Mouse (Mus musculus): Measurements from ENCODE around the gene Slain2. TPM values are rescaled to one million over a fixed set of nuclear protein-coding genes. Genes with fewer than 3 reads are reported as not detected.

Gene Slain2
- polyA plus RNA-seq, 1 experiment from 2014 or later, result 7.8 TPM

DNA sequence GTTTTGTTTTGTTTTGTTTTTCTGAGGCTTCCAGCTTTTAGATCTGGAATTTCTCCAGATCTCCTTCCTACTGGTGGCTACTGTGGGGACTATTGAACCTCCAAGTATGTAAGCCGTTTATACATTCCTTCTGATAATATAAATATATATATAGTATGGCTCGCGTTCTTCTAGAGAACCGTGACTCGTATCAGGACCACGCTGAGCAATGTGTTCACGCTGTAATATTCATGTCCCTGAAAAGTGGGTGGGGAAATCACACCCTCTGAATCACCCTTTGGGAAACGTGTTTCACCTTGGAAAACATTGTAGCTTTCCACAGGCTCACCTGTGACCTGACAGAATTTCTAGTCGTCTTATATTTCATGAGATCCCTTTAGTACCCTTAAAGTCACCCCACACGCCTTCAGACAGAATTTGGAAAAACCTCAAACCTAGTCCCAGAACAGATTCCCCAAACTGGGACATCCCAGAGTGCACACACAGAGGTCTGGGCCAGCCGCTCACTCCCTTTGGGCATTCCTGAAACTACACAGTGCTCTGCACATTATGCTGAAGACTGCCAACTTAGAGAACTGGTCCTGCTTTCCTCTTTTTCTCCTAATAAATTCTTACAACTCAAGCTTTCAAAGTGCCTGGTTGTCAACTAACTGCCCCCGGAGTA lies 32.2 kb upstream of the Slain2 start:
- no peaks in the 10 kb centered on the region for H3K9me3 ChIP-seq (ENCODE audit: control insufficient read depth, low read length)
- H3K36me3 ChIP-seq (ENCODE audit: control insufficient read depth, insufficient read depth, low read length), result no peaks in the 10 kb centered on the region
- 55% methylated on average over 12 of the region's 12 CpGs for WGBS
- no peaks in the 10 kb centered on the region for H3K4me1 ChIP-seq (ENCODE audit: control insufficient read depth, insufficient read depth, low read length)
- no peak overlapping the region for H3K4me3 ChIP-seq (ENCODE audit: low read length)
- H3K27me3 ChIP-seq (replicated peaks; ENCODE audit: control insufficient read depth, insufficient read depth, low read length), result no peaks in the 10 kb centered on the region
- H3K27ac ChIP-seq (ENCODE audit: low read length), result no peak overlapping the region
- H3K9ac ChIP-seq (ENCODE audit: low read depth, low read length), result no peak overlapping the region
- no peak overlapping the region for H3K4me2 ChIP-seq (ENCODE audit: low read depth, low read length)
- ATAC-seq, result 0 out of 2 replicates have a peak, but pooled peaks have one; percentile 20

DNA sequence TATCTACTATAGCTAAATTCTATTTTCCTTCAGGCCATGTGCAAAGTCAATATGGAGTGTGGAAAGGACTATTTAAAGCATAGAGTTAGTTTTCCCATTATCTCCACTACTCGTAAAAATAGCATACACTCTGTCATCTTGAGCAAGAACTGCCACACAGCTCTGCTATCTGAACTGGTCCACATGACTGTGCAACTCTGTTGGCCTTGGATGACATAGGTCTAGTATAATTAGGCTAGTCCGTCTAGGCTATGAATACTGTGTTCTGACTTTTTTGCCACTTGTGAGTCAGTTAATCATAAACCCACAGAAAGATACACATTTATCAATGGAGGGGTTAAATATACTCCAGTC lies 31.7 kb upstream of the Slain2 start:
- no peaks in the 10 kb centered on the region for H3K4me1 ChIP-seq (ENCODE audit: control insufficient read depth, insufficient read depth, low read length)
- no peaks in the 10 kb centered on the region for H3K36me3 ChIP-seq (ENCODE audit: control insufficient read depth, insufficient read depth, low read length)
- H3K27ac ChIP-seq (ENCODE audit: low read length), result no peak overlapping the region
- ATAC-seq, result peak; percentile 82
- no peaks in the 10 kb centered on the region for H3K9me3 ChIP-seq (ENCODE audit: control insufficient read depth, low read length)
- WGBS, result 57% methylated on average over 2 of the region's 2 CpGs
- no peaks in the 10 kb centered on the region for H3K27me3 ChIP-seq (replicated peaks; ENCODE audit: control insufficient read depth, insufficient read depth, low read length)
- H3K9ac ChIP-seq (ENCODE audit: low read depth, low read length), result no peak overlapping the region
- no peak overlapping the region for H3K4me3 ChIP-seq (ENCODE audit: low read length)
- no peak overlapping the region for H3K4me2 ChIP-seq (ENCODE audit: low read depth, low read length)

DNA sequence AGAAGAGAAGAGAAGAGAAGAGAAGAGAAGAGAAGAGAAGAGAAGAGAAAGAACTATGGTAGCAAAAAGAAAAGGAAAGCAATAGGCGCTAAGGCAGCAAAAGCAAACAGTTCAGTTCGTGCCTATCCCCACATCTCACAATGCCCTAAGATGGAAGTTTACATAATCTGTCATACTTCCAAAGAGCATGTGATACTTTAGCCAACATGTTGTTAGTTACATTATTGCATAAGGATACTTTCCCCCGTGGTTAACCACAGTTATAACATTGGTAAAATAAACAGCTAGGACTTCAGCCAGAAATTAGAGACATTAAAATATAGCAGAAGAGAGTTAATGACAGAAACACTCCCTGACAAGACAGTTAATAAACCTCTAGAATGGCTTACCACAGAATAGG lies 30.4 kb upstream of the Slain2 start:
- 57% methylated on average over 3 of the region's 3 CpGs for WGBS

DNA sequence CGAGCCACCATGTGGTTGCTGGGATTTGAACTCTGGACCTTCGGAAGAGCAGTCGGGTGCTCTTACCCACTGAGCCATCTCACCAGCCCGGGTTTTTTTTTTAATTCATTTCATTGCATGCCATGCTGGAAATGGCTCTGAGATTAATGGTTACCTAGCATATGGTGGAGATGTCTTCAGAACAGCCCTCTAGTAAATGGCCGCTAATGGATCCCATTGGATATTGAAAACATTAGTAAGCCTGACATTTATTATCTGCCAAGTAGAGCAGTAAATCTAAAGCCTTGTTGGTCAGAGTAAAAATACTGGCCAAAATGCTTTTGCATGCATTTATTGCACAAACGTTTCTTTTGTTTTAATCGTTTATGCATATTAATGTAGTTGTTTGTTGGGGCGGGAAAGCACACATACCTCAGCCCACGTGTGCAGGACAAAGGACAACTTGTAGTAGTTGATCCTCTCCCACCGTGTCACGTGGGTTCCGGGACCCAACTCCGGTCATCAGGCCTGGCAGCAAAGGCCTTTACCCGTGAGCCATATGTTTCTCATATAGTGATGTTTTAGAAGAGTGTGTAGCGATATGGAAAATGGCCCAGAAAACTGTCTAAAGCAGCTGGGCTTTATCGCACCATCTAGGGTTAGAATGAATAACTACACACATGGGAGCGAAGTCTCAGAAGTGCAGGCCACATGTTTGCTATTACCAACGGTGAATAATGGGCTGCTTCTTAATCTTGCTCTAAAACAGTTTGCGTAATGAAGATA lies 27.5 kb upstream of the Slain2 start:
- H3K9ac ChIP-seq (ENCODE audit: low read depth, low read length), result no peak overlapping the region
- 0 out of 2 replicates have a peak, but pooled peaks cover under 1% of the 10 kb centered on the region for H3K4me1 ChIP-seq (ENCODE audit: control insufficient read depth, insufficient read depth, low read length)
- H3K4me3 ChIP-seq (ENCODE audit: low read length), result no peak overlapping the region
- no peaks in the 10 kb centered on the region for H3K27me3 ChIP-seq (replicated peaks; ENCODE audit: control insufficient read depth, insufficient read depth, low read length)
- H3K4me2 ChIP-seq (ENCODE audit: low read depth, low read length), result no peak overlapping the region
- no peak for ATAC-seq
- no peaks in the 10 kb centered on the region for H3K36me3 ChIP-seq (ENCODE audit: control insufficient read depth, insufficient read depth, low read length)
- no peaks in the 10 kb centered on the region for H3K9me3 ChIP-seq (ENCODE audit: control insufficient read depth, low read length)
- no peak overlapping the region for H3K27ac ChIP-seq (ENCODE audit: low read length)
- WGBS, result 72% methylated on average over 18 of the region's 19 CpGs

More for the DNA sequence above, 30.4 kb upstream of the Slain2 start:
- H3K9me3 ChIP-seq (ENCODE audit: control insufficient read depth, low read length), result no peaks in the 10 kb centered on the region
- no peaks in the 10 kb centered on the region for H3K4me1 ChIP-seq (ENCODE audit: control insufficient read depth, insufficient read depth, low read length)
- no peak overlapping the region for H3K4me3 ChIP-seq (ENCODE audit: low read length)
- no peaks in the 10 kb centered on the region for H3K27me3 ChIP-seq (replicated peaks; ENCODE audit: control insufficient read depth, insufficient read depth, low read length)
- ATAC-seq, result no peak
- H3K27ac ChIP-seq (ENCODE audit: low read length), result no peak overlapping the region
- H3K9ac ChIP-seq (ENCODE audit: low read depth, low read length), result no peak overlapping the region
- no peaks in the 10 kb centered on the region for H3K36me3 ChIP-seq (ENCODE audit: control insufficient read depth, insufficient read depth, low read length)
- no peak overlapping the region for H3K4me2 ChIP-seq (ENCODE audit: low read depth, low read length)

DNA sequence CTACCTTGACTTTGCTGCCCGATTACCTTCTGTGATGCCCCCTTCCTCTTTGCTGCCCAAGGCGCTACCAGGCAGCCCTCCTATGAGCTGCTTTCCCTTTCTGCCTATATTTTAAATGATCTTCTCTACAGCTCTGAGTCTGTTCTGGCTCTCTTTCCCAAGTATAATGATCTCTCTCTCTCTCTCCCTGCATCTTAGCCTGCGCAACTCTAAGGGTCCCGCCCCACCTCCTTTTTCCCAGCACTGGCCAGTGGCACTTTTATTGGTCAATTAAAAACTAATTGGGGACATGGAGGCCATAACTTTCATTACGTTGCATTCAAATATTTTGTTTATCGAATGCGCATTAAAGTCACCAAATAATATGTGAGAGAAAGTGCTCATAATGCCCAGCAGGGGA lies 25.8 kb upstream of the Slain2 start:
- Histone ChIP-seq H3K27me3 (replicated peaks; ENCODE audit: control insufficient read depth, insufficient read depth, low read length) (no peaks in the 10 kb centered on the region), H3K36me3 (ENCODE audit: control insufficient read depth, insufficient read depth, low read length) (no peaks in the 10 kb centered on the region), H3K9ac (ENCODE audit: low read depth, low read length) (no peak overlapping the region), H3K4me3 (ENCODE audit: low read length) (no peak overlapping the region), H3K4me1 (ENCODE audit: control insufficient read depth, insufficient read depth, low read length) (0 out of 2 replicates have a peak, but pooled peaks cover 2% of the 10 kb centered on the region), H3K9me3 (ENCODE audit: control insufficient read depth, low read length) (no peaks in the 10 kb centered on the region), H3K27ac (ENCODE audit: low read length) (no peak overlapping the region), H3K4me2 (ENCODE audit: low read depth, low read length) (no peak overlapping the region)
- WGBS, result 84% methylated on average over 7 of the region's 7 CpGs
- ATAC-seq, result no peak

DNA sequence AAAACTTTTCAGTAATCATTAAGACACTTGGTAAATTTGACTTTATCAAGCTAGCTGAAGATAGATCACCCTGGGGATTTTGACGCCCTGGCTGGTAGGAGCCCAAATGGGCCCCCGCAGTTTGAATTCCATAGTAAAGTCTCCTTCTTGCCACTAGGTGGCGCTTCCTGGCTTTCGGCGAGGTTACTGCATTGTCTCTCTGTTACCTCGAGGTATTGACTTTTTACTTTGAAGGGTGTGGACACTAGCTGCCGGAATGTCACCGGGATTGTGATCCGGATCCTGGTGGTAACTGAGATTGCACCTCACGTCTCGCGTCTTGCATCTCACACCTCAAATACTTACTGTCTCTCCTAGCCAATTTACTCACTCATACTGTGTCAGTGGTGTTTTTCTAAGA lies 22.6 kb upstream of the Slain2 start:
- 3% methylated on average over 12 of the region's 12 CpGs for WGBS
- no peak overlapping the region for H3K9ac ChIP-seq (ENCODE audit: low read depth, low read length)
- no peaks in the 10 kb centered on the region for H3K9me3 ChIP-seq (ENCODE audit: control insufficient read depth, low read length)
- H3K36me3 ChIP-seq (ENCODE audit: control insufficient read depth, insufficient read depth, low read length), result no peaks in the 10 kb centered on the region
- H3K27ac ChIP-seq (ENCODE audit: low read length), result no peak overlapping the region
- ATAC-seq, result peak; percentile 64
- H3K27me3 ChIP-seq (replicated peaks; ENCODE audit: control insufficient read depth, insufficient read depth, low read length), result no peaks in the 10 kb centered on the region
- no peak overlapping the region; the same call in 1 of the 2 replicates for H3K4me2 ChIP-seq (ENCODE audit: low read depth, low read length)
- H3K4me1 ChIP-seq (ENCODE audit: control insufficient read depth, insufficient read depth, low read length), result 0 out of 2 replicates have a peak, but pooled peaks cover 2% of the 10 kb centered on the region
- H3K4me3 ChIP-seq (ENCODE audit: low read length), result no peak overlapping the region

DNA sequence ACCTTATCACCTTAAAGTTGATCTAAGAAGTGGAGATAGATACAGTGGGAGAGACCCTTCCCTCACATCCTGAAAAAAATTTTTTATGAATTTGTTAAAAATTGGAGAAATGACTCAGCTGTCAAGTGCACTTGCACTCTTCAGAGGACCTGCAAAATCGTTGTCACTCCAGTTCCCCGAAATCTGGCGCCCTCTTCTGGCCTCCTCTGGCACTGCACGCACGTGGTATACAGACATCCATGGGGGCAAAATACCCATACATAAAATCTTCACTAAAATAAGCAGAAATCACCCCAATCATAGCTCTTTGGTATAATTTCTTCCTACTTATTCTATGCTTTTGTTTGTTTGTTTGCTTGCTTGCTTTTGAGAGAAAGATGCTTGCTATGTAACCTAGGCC lies 20.1 kb upstream of the Slain2 start:
- H3K4me2 ChIP-seq (ENCODE audit: low read depth, low read length), result no peak overlapping the region
- no peak overlapping the region for H3K4me3 ChIP-seq (ENCODE audit: low read length)
- H3K27me3 ChIP-seq (replicated peaks; ENCODE audit: control insufficient read depth, insufficient read depth, low read length), result no peaks in the 10 kb centered on the region
- H3K36me3 ChIP-seq (ENCODE audit: control insufficient read depth, insufficient read depth, low read length), result no peaks in the 10 kb centered on the region
- H3K9ac ChIP-seq (ENCODE audit: low read depth, low read length), result no peak overlapping the region
- H3K27ac ChIP-seq (ENCODE audit: low read length), result no peak overlapping the region
- 0 out of 2 replicates have a peak, but pooled peaks cover 2% of the 10 kb centered on the region for H3K4me1 ChIP-seq (ENCODE audit: control insufficient read depth, insufficient read depth, low read length)
- WGBS, result 55% methylated on average over 5 of the region's 5 CpGs
- ATAC-seq, result no peak
- H3K9me3 ChIP-seq (ENCODE audit: control insufficient read depth, low read length), result no peaks in the 10 kb centered on the region

DNA sequence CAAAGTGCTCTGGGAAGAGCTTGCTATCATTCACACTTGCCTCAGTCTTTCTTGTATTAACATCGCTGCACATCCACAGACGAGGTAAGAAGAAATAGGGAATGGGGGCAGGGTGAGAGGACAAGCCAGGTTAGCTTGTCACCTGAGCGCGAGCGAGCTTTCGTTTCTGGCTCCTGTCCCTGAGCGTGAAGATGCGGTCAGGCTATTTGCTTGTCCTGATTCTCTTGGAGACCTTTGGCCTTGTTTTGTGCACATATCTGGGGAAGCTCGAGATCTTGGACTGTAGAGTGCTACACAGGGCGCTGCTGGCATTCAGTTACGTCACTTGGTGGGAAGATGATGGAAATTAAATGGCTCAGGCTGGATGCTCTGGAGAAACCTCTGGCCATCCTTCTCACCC lies 18.8 kb upstream of the Slain2 start:
- H3K36me3 ChIP-seq (ENCODE audit: control insufficient read depth, insufficient read depth, low read length), result no peaks in the 10 kb centered on the region
- ATAC-seq, result no peak
- H3K9ac ChIP-seq (ENCODE audit: low read depth, low read length), result no peak overlapping the region
- no peak overlapping the region for H3K27ac ChIP-seq (ENCODE audit: low read length)
- H3K4me1 ChIP-seq (ENCODE audit: control insufficient read depth, insufficient read depth, low read length), result 0 out of 2 replicates have a peak, but pooled peaks cover 2% of the 10 kb centered on the region
- 85% methylated on average over 11 of the region's 11 CpGs for WGBS
- no peaks in the 10 kb centered on the region for H3K27me3 ChIP-seq (replicated peaks; ENCODE audit: control insufficient read depth, insufficient read depth, low read length)
- no peak overlapping the region for H3K4me2 ChIP-seq (ENCODE audit: low read depth, low read length)
- no peak overlapping the region for H3K4me3 ChIP-seq (ENCODE audit: low read length)
- no peaks in the 10 kb centered on the region for H3K9me3 ChIP-seq (ENCODE audit: control insufficient read depth, low read length)

DNA sequence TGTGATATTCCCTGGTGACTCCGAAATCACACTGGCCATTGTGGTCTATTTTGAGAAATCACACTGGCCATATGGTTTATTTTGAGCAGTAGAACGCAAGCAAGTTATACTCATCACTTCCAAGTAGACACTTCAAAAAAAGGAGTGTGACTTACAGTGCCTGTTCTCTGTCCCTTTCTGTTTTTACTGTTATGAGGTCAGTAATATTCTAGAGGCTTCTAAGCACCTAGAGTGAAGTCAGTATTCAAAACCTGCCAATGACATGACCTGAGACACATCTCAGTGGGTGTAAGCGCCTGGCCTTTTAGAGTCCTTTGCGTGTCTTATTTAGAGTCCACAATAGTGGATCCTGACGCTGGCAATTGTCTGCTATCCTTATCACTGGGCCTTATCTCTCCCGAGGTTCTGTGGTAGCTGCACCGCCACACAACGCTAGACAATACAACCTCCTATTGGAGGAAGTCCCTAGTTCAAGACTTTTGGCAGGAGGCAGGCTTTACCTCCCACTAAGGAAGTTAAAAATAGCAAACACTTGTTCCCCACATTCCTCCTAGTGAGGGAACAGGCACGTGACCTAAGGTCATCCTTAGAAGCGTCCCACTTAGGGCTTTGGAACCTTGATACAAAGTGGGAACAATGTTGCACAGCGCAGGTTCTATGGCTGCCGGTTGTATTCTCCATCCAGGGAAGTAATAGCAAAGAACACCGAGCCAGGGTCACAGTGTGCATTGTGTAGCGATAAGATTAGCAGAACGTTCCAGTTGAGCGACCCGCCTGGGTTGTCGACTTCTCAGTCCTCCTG lies 17.4 kb upstream of the Slain2 start:
- Histone ChIP-seq H3K4me3 (ENCODE audit: low read length) (no peak overlapping the region), H3K4me2 (ENCODE audit: low read depth, low read length) (no peak overlapping the region), H3K9me3 (ENCODE audit: control insufficient read depth, low read length) (no peaks in the 10 kb centered on the region), H3K27me3 (replicated peaks; ENCODE audit: control insufficient read depth, insufficient read depth, low read length) (no peaks in the 10 kb centered on the region), H3K36me3 (ENCODE audit: control insufficient read depth, insufficient read depth, low read length) (no peaks in the 10 kb centered on the region), H3K4me1 (ENCODE audit: control insufficient read depth, insufficient read depth, low read length) (0 out of 2 replicates have a peak, but pooled peaks cover under 1% of the 10 kb centered on the region), H3K27ac (ENCODE audit: low read length) (no peak overlapping the region), H3K9ac (ENCODE audit: low read depth, low read length) (no peak overlapping the region)
- ATAC-seq, result no peak
- 64% methylated on average over 18 of the region's 18 CpGs for whole genome bisulfite sequencing
